Mouse (Mus musculus): ENCODE measurements at regions not wholly inside any gene's neighbourhood (a gene's known extent, or its start where the extent isn't known, plus 50 kb on each side); places are given as distances from the start of the nearest gene placed in this dataset.

- WGBS (ENCODE audit: insufficient replicate concordance), result 71% methylated on average over 2 of the region's 2 CpGs
Measured at GRCm38 (mm10) chr3:52706626-52707025, 310.4 kb downstream of the Cog6 start.

GRCm38 (mm10) chr3:52703751-52704150, 313.3 kb downstream of the Cog6 start:
- Histone ChIP-seq H3K4me1 (replicated peaks) (no peaks in the 10 kb centered on the region), H3K4me2 (no peak overlapping the region), H3K9ac (no peak overlapping the region), H3K27me3 (no peaks in the 10 kb centered on the region), H3K9me3 (replicated peaks) (no peaks in the 10 kb centered on the region), H3K4me3 (replicated peaks) (no peak overlapping the region), H3K27ac (replicated peaks) (no peak overlapping the region), H3K36me3 (replicated peaks) (no peaks in the 10 kb centered on the region)
- ATAC-seq (ENCODE audit: insufficient read depth), result no peak
- 65% methylated on average over 6 of the region's 6 CpGs for WGBS (ENCODE audit: insufficient replicate concordance)

More at GRCm38 (mm10) chr3:52706626-52707025, 310.4 kb downstream of the Cog6 start:
- H3K9me3 ChIP-seq (replicated peaks), result no peaks in the 10 kb centered on the region
- no peak for ATAC-seq (ENCODE audit: insufficient read depth)
- H3K9ac ChIP-seq, result no peak overlapping the region
- H3K27me3 ChIP-seq, result no peaks in the 10 kb centered on the region
- no peaks in the 10 kb centered on the region; the same call in 1 of the 2 replicates for H3K4me1 ChIP-seq (replicated peaks)
- no peak overlapping the region for H3K27ac ChIP-seq (replicated peaks)
- H3K4me3 ChIP-seq (replicated peaks), result no peak overlapping the region
- H3K4me2 ChIP-seq, result no peak overlapping the region
- H3K36me3 ChIP-seq (replicated peaks), result no peaks in the 10 kb centered on the region

DNA sequence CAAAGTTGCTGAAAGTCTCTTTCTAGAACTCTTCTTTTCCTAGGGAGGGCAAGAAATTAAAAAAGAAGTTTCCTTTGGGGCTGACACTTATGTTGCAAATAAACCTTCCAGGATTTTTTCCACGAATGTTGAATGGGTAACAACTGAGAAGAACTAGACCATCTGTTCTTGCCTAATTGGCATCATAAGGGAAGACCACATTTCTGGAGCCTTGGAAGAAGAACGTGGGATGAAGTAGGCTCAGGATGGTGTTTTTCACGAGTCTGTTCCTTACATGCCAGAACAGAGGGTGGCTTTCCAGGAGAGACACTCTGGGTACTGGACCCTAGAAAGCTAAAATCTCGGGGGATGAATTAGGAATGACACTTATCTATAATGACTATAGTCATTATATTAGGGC, 314.1 kb downstream of the Cog6 start:
- 44% methylated on average over 4 of the region's 4 CpGs for WGBS (ENCODE audit: insufficient replicate concordance)
- no peaks in the 10 kb centered on the region for H3K36me3 ChIP-seq (replicated peaks)
- no peak overlapping the region for H3K4me2 ChIP-seq
- H3K4me3 ChIP-seq (replicated peaks), result no peak overlapping the region
- no peaks in the 10 kb centered on the region for H3K4me1 ChIP-seq (replicated peaks)
- no peaks in the 10 kb centered on the region for H3K27me3 ChIP-seq
- H3K27ac ChIP-seq (replicated peaks), result no peak overlapping the region
- no peak for ATAC-seq (ENCODE audit: insufficient read depth)
- no peak overlapping the region for H3K9ac ChIP-seq
- H3K9me3 ChIP-seq (replicated peaks), result no peaks in the 10 kb centered on the region

- 55% methylated on average over 3 of the region's 3 CpGs for WGBS (ENCODE audit: insufficient replicate concordance)
- Histone ChIP-seq H3K9ac (no peak overlapping the region), H3K4me3 (replicated peaks) (no peak overlapping the region), H3K4me2 (no peak overlapping the region), H3K27ac (replicated peaks) (no peak overlapping the region), H3K36me3 (replicated peaks) (no peaks in the 10 kb centered on the region), H3K9me3 (replicated peaks) (no peaks in the 10 kb centered on the region), H3K27me3 (no peaks in the 10 kb centered on the region), H3K4me1 (replicated peaks) (no peaks in the 10 kb centered on the region)
- no peak for ATAC-seq (ENCODE audit: insufficient read depth)
Measured at GRCm38 (mm10) chr3:52701601-52702000, 315.4 kb downstream of the Cog6 start.

DNA sequence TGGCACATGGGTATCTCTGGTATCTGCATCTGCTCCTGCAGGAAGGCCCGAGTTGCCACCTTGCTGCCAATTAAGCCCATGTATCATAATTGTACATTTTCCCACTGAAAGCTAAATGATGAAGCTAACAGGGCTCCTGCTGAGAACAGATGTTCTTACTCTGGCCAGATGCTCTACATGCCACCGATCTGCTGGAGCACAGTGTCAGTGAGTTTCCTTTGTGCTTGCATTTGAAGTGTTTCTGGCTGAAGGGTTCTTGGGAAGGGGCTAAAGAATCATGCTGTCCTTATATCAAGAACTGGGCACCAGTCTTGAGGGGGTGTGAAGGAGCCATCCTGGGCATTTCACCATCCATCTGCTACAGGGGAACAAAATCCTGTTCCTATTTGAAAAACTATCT, 323.2 kb downstream of the Cog6 start:
- Histone ChIP-seq H3K4me2 (no peak overlapping the region), H3K36me3 (replicated peaks) (no peaks in the 10 kb centered on the region), H3K27ac (replicated peaks) (no peak overlapping the region), H3K4me3 (replicated peaks) (no peak overlapping the region), H3K9ac (no peak overlapping the region), H3K9me3 (replicated peaks) (no peaks in the 10 kb centered on the region), H3K4me1 (replicated peaks) (no peaks in the 10 kb centered on the region), H3K27me3 (no peaks in the 10 kb centered on the region)
- ATAC-seq (ENCODE audit: insufficient read depth), result no peak
- WGBS (ENCODE audit: insufficient replicate concordance), result 42% methylated on average over 2 of the region's 2 CpGs

- ATAC-seq (ENCODE audit: insufficient read depth), result no peak
- WGBS (ENCODE audit: insufficient replicate concordance), result 55% methylated on average over 9 of the region's 9 CpGs
Measured at GRCm38 (mm10) chr3:52685434-52686181, 331.4 kb downstream of the Cog6 start.

DNA sequence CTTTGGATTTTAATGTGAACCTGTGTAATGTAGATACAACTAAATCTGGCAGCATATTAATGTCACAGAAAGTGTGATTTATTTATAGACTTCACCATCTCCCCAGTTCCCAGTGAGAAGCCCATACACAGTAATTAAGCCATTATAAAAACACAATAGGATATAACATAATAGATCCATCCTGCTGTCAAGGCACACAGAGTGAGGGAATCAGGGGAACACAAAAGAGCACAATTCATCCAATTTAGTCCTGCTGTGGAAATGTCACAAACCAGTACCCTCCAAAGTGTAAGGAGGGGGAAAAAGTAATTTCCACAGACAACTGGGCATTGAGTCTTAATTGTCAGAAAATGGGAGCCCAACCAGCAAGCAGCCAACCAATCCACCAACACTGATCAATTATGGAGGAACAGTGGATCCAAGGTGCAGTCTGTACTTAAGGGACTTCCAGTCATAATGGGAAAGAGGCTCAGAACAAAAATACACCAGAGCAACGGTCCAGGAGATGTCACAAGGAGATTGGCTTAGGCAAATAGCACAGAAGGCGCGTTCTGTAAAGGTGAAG, 336.1 kb downstream of the Cog6 start:
- H3K4me2 ChIP-seq, result no peak overlapping the region
- H3K4me3 ChIP-seq (replicated peaks), result no peak overlapping the region
- WGBS (ENCODE audit: insufficient replicate concordance), result 61% methylated on average over 3 of the region's 3 CpGs
- no peaks in the 10 kb centered on the region for H3K36me3 ChIP-seq (replicated peaks)
- no peaks in the 10 kb centered on the region for H3K4me1 ChIP-seq (replicated peaks)
- H3K9ac ChIP-seq, result no peak overlapping the region
- no peak overlapping the region for H3K27ac ChIP-seq (replicated peaks)
- no peaks in the 10 kb centered on the region for H3K9me3 ChIP-seq (replicated peaks)
- H3K27me3 ChIP-seq, result no peaks in the 10 kb centered on the region
- no peak for ATAC-seq (ENCODE audit: insufficient read depth)

More at GRCm38 (mm10) chr3:52685434-52686181, 331.4 kb downstream of the Cog6 start:
- H3K9me3 ChIP-seq (replicated peaks), result no peaks in the 10 kb centered on the region
- H3K27ac ChIP-seq (replicated peaks), result no peak overlapping the region
- H3K4me2 ChIP-seq, result no peak overlapping the region
- no peak overlapping the region for H3K4me3 ChIP-seq (replicated peaks)
- H3K36me3 ChIP-seq (replicated peaks), result no peaks in the 10 kb centered on the region
- no peak overlapping the region for H3K9ac ChIP-seq
- H3K4me1 ChIP-seq (replicated peaks), result no peaks in the 10 kb centered on the region
- H3K27me3 ChIP-seq, result no peaks in the 10 kb centered on the region

- no peak overlapping the region for H3K4me2 ChIP-seq
- ATAC-seq (ENCODE audit: insufficient read depth), result no peak
- no peaks in the 10 kb centered on the region for H3K4me1 ChIP-seq (replicated peaks)
Measured at GRCm38 (mm10) chr3:52676886-52677670, 340.0 kb downstream of the Cog6 start.

GRCm38 (mm10) chr3:52670628-52671028, 346.4 kb downstream of the Cog6 start:
- H3K4me1 ChIP-seq (replicated peaks), result no peaks in the 10 kb centered on the region

More at GRCm38 (mm10) chr3:52676886-52677670, 340.0 kb downstream of the Cog6 start:
- no peaks in the 10 kb centered on the region for H3K27me3 ChIP-seq
- no peaks in the 10 kb centered on the region for H3K36me3 ChIP-seq (replicated peaks)
- H3K9ac ChIP-seq, result no peak overlapping the region
- H3K9me3 ChIP-seq (replicated peaks), result no peaks in the 10 kb centered on the region
- no peak overlapping the region for H3K27ac ChIP-seq (replicated peaks)
- 67% methylated on average over 14 of the region's 14 CpGs for WGBS (ENCODE audit: insufficient replicate concordance)
- H3K4me3 ChIP-seq (replicated peaks), result no peak overlapping the region

DNA sequence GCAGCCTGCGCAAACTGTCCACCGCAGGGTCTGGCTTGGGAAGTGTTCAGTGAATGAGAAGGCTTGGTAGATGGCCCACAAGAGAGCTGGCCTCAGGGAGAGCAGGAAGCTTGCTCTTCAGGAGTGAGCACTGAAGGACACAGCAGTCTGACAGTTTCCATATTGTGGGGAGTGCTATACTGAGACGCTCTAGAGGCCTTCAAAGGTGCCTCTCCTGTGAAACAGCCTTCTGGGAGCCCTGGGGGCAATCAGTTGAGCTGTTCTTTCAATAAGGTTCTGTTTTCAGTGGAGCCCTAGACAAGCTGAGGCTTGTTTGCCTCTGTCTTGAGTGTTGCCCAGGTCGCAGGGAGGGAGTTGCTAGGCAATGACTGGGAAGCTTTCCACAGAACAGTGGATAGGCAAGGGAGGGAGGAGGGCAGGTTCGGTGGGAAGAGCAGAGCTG, 353.9 kb downstream of the Cog6 start:
- no peaks in the 10 kb centered on the region for H3K9me3 ChIP-seq (replicated peaks)
- H3K27me3 ChIP-seq, result no peaks in the 10 kb centered on the region
- no peaks in the 10 kb centered on the region for H3K36me3 ChIP-seq (replicated peaks)
- H3K4me3 ChIP-seq (replicated peaks), result no peak overlapping the region
- H3K4me1 ChIP-seq (replicated peaks), result no peaks in the 10 kb centered on the region
- ATAC-seq (ENCODE audit: insufficient read depth), result no peak
- 59% methylated on average over 5 of the region's 5 CpGs for WGBS (ENCODE audit: insufficient replicate concordance)
- H3K4me2 ChIP-seq, result no peak overlapping the region
- no peak overlapping the region for H3K27ac ChIP-seq (replicated peaks)
- H3K9ac ChIP-seq, result no peak overlapping the region

More at GRCm38 (mm10) chr3:52670628-52671028, 346.4 kb downstream of the Cog6 start:
- no peak overlapping the region for H3K4me2 ChIP-seq
- H3K4me3 ChIP-seq (replicated peaks), result no peak overlapping the region
- ATAC-seq (ENCODE audit: insufficient read depth), result no peak
- no peak overlapping the region for H3K27ac ChIP-seq (replicated peaks)
- no peaks in the 10 kb centered on the region for H3K27me3 ChIP-seq
- no peaks in the 10 kb centered on the region for H3K36me3 ChIP-seq (replicated peaks)
- no peak overlapping the region for H3K9ac ChIP-seq
- H3K9me3 ChIP-seq (replicated peaks), result no peaks in the 10 kb centered on the region
- 73% methylated on average over 8 of the region's 8 CpGs for WGBS (ENCODE audit: insufficient replicate concordance)

Data from liver, embryonic 15.5 days (tissue).